Mouse (Mus musculus) cerebellum, adult 8-10 months (tissue): Measurements from ENCODE around the gene Mettl26.

ENCODE experiments used
- DNase-seq: peaks from one replicate; pipeline ENCODE4 v3.0.0; 2022

Mettl26 gene

DNA sequence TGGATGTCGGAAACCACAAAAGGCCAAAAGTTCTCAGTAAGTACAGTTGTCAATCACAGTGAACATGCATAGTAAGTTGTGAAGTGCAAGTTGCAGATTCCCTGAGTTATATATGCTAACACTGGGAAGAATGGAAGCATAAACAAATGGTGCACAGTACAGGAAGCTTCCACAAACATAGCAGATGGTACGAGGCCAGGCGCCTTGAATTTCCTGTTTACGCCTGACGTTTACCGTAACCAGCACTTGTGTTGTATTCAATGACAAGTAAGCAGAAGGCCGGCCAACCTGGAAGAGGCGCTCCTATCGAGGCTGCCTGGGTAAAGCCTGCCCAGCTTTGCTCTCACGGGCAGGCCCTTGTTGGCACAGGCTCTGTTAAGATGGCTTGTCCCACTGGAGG is 12.6 kb downstream of the Mettl26 start:
- no peak for DNase-seq

DNA sequence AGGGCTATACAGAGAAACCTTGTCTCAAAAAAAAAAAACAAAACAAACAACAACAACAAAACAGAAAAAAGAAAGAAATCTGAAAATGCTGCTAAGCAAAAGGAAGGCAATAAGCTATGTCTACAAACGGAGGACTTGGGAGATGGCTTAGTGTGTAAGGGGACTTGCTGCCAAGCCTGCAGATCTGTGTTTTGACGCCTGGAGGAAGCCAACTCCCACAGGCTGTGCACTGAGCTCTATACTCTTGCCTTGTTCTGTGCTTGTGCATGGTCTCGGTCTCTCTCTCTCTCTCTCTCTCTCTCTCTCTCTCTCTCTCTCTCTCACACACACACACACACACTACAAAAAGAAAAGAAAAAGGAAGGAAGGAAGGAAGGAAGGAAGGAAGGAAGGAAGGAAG is 14.0 kb downstream of the Mettl26 start:
- no peak for DNase-seq

DNA sequence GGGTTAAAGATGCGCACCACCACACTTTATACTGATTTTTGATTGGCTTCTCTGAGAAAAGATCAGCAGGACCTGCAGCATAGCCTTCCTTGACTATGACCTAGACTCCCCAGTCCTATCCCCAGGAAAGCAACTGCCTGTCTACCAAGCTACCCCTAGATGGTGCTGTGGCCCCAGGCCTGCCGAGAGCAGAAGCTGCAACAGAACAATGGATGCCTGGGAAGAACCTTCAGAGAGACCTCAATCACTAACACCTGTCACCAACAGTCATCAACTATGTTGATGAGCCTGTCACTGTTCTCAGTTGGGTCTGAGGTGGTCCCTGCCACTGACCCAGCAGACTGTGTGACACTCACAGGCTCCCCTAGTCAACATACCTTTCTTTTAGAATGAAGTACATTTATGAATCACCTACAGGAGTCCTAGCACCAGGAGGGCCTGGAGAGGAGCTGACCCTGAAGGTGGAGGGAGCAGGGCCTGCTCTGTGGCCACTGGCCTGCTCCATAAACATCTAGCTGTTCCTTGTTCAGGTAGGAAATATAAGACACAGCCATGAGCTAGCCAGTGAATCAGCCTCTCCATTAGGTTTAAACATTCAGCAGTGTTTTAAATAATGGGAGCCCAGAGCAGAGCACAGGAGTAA is 19.2 kb downstream of the Mettl26 start:
- DNase-seq = peak; percentile 76

DNA sequence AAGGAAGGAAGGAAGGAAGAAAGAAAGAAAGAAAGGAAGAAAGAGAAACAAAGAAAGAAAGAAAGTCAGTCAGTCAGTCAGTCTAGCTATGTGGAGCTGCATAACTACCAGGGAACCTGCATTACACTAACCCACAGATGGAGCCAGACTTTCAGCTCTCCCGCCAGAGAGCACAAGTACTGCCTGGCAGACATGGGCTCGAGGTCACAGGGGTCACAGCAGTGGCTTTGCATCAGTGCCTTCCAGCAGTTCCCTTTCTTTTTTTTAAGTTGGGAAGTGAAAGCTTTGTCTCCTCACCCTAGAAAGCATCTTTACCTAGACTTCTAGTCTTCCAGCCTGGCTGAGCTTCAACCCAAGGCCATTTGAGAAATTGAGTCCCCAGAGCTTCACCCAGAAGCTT is 20.5 kb downstream of the Mettl26 start:
- DNase-seq = no peak

DNA sequence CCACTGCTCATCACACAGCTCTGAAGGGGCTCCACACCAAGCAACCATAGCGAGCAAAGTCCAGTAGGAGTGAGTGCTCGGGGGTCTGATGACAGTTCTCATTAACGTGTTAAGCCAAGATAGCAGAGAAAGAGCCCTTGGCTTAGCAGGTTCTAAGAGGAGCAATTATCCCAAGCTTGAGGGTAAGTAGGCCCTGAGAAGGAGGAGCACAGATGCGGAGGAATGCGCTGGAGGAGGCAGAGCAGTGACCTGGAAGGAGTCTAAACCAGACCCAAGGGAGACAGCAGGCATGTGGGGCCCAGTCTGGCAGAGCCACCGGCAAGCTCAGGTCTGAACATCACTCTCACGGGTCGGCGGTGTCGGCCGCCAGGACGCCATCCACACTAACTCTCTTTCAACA is 21.0 kb downstream of the Mettl26 start:
- no peak for DNase-seq

DNA sequence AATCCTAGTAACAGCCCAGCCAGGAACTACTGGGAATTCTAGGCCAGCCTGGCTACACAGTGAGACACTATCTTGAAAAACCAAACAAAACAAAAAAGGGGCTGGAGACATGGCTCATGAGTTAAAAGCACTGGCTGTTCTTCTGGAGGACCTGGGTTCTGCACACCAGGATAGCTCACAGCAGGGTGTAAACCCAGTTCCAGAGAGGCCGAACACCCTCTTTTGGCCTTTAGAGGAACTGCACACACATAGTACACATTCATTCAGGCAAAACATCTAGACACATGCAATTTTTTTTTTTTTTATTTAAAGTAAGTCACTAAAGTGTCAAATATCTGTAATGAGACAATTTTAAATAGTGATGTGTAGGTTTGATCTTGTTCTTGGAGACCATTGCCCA is 25.3 kb downstream of the Mettl26 start:
- DNase-seq = no peak

DNA sequence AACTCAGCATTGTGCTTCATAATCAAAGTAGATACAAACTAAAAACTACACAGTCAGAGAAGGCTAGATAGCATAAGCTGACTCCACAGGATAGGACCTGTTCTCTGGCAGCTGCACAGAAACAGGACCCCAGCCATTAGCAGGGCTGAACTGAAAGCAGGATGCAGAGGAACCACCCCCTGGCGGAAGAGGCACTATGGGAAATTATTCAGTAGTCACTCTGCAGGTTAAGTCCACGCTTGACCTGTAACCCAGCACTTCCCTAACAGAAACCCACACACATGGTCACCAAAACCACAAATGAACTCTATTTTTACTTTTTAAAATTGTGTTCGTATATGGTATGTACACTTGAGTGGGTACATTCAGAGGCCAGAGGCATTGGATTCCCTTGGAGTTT is 28.2 kb downstream of the Mettl26 start:
- DNase-seq = no peak

DNA sequence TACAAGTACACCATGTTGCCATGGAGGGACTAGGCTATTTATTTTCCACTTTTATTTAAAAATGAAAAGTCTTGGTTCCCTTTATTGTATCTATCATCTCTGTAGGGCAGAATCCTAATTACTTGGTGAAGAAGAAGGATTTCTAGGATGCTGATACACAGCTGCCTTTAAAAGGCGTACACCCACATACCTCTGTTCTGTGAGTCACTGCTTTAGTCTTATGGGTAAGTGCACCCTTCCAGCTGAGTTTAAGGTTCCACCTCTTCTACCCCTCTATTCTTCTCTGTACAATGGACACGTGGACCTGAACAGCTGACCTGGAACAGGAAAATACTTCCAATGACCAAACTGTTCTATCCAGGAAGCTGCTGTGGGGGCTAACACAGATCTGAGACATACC is 32.8 kb downstream of the Mettl26 start:
- no peak for DNase-seq

DNA sequence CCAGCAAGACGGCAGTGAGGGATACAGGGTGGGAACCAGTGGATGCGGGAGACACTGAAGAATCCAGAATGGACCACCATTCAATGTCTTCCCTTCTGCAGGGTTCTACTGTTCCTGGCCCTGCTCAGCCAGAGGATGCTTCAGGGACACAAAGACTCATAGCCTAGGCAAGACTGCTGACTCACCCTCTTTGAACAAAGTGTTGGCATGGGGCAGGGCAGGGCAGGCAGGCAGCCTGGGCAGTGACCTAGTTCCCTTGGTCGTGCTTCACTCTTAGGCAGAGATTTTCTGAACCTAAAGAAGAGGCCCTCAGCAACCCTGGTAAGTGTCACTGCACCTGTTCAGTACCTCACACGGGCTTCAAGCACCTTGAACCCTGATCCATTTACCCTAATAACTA is 36.9 kb downstream of the Mettl26 start:
- DNase-seq = peak; percentile 71

DNA sequence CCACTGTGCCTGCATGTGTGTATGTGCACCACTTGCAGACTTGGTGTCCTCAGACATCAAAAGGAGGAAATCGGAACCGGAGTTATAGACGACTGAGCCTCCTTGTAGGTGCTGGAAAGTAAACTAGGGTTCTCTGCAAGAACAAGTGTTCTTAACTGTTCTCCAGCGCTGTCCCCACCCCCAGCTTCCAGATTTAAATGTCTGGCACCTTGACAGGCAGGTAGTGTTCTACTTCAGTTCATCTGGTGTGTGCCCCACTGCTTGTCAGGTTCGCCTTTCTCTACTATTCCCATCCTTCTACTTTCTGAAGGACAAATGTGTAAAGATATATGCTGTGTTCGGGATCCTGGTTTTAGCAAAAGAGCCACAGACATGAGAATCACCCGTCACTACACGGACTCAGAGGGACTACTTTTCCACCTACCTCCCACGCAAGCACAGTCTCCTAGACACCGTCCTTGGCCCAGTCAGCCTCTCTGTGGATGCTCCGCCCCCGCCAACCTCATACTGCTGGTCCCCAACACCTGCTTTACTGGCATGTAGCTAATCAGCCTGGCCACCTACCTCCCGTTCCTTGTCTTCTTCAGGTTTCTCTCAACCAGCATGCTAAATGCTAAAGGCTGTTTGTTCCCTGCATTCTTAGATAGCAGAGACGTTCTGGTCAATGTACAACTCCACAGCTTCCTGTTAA is 38.5 kb downstream of the Mettl26 start:
- peak; percentile 75 for DNase-seq

DNA sequence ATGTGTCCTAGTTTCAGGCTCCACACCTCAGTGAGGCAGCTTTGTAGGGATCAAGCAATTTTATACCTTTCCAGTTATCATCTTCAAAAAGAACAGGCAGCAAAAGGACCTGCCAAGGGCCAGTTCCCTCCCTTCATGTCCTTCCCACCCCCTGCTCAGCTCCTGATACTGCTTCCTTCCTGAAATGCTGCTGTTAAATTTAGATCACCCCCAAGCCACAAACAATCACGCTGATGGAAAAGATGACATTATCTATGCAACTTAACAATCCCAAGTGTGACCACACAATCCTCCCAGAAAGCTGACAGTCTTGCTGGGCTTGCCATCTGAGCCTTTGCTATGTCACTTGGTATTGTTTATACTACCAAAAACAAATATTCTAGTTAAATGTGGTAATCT is 39.0 kb downstream of the Mettl26 start:
- DNase-seq = no peak

DNA sequence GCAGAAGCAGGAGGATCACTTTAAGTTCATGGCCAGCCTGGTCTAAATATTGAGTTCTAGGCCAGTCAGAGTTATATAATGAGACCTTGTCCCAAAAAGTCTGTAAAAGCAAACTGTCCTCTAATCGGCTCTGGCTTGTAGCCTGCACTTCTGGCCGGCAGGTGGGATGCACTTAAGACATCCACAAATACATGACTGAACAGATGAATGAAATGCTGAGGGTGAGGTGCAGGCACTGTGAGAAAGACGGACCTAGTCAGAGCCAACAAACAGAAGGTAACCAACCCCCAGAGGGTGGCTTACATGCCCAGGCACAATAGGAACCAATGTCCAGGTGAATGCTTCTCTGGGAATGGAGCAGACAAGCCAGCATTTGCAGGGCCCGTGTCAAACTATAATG is 39.4 kb downstream of the Mettl26 start:
- DNase-seq = no peak

DNA sequence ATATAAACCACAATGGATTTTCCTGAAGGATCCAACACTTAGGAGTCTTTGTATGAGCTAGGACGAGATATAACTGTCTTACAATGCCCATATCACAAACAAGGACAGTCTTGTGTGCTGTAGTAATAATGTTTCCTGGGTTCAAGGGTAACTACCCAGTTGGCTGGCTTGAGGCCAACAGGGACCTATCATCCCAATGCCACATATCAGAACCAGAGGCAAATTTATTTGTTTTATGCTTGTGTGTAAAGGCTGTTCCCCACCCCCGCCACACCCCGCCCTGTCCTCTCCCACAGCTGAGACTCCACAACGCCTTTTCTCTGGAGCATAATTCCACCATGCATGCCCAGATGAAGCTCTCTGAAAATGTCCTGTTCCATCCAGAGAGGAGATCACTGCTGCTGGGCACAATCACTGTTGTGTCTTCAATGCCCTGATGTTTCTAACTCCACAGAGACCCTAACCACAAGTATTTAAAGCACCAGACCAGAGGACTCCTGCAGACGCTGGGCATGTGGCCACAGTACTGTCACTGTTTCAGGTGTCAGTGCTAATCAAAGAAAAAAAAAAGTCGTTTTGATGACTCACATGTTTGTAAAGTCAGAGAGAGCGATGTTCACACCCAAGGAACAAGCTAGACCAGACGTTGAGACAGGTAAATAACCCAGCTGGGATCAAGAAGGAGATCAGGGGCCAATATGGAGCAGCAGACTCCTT is 42.2 kb downstream of the Mettl26 start:
- no peak for DNase-seq

DNA sequence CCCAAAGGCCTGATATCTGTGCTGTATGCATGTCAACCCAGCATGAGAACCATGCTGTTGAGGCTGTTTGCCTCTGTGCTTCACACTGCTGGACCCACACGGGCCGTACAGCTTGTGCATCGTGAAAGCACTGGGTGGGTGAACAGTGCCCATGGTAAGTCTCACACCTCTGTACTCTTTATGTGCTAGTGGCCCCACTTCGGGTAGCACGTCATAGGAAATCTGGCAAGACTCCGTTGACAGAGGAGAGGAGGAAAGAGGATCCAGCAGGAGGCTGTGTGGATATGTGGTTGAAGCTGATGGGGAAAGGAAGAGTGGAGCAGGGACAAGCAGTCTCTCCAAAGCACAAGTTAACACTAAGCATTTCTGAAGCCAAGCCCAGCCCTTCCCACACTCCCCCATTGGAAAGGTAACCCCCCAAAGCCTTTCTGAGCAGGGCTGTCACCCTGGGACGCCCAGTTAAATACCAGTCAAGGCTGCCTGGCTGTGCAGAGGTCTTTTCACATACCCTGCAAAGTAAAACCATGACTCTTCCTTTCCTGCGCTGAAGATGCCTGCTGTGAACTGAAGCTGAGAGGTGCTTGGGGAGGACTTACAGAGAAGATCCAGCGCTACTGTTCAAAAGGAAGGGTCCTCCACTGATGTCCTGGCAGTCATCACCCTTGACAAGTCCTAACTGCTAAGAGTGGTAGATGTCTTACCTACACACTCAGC is 43.3 kb downstream of the Mettl26 start:
- no peak for DNase-seq

DNA sequence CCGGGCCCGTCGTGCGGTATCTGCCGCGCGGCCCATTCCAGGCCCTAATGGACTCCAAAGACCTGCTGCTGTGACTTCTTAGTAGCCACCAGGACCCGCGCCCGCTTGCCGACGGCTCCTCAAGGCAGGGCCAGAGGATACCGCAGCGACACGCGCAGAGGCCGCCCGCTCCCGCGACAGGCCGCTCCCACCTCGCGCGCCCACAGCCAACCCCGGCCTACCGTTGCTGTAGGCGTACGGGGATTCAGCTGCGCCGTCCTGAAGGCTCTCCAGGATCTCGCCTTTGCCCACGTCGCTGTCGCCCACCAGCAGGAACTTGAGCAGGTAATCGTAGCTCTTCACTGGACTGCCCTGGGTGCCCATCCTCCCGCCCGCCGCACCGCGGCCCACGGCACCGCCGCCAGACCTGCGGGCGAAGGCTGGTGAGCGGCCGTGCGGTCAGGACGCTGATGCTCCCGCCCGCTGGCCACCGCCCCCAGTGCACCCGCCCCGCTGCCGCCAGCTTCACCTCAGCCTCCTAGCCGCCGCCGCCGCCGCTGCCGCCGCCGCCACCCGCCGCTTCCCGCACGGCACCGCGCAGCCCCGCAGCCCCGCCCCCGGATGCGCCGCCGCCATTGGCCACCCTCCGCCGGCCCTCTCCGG is 44.4 kb downstream of the Mettl26 start, which contains the start of gene Rab40c:
Gene Rab40c, minus strand, starts transcription at position 584 of the 642 bp plus-strand sequence.
- no peak for DNase-seq

DNA sequence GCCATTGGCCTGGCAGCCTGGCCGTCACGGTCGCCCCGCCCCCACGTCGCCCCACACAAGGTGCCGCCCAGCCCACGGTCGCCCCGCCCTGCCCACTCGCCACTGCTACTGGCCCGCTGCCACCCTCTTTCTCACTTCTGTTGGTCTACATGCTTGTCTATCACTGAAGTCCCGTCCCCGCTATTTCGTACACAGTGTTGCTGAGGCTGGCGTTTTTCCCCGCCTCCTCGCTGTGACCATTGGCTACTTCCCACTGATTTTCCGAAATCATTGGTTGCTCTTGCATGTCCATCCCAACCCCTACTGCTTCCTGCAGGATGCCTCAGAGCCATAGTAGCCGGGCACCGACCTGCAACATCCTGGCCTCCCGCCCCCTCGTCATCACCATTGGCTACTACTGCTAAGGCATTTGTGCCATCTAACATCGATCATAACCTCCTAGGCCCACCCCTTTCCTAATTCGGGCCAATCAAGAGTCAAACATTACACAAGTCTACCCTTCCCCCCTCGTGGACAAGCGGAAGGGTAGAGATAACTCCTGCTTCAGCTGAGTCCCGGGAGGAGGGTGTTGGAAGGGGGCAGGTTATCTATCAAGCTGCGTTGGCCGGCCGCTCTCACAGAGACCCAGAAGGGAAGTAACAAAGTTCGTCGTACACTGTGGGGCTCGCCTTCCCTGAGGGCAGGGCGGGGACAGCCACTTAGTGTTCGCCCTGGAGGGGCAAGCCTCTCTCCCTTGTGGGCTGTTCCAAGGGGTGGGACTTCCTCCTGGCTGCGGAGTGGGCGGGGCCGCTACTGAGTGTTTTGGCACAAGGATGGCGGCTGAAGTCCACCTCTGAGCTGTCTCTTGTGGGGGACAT is 45.1 kb downstream of the Mettl26 start:
- DNase-seq = peak; percentile 100

DNA sequence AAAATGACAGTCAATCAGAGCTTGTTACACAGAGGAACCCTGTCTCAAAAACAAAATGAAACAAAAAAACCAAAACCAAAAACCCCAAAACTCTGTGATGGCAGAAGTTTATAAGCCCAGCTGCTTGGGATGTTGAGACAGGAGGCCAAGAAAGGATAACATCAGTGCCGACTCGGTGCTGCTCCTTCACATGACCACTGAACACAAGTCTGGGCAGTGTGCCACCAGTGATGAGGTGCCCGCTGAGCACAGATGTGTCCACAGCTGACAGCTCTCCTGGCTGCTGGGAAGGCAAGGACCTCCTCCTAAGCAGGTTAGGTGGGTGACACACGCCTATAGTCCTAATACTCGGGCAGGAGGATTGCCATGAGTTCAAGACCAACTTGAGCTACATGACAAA is 47.2 kb downstream of the Mettl26 start:
- DNase-seq = no peak

DNA sequence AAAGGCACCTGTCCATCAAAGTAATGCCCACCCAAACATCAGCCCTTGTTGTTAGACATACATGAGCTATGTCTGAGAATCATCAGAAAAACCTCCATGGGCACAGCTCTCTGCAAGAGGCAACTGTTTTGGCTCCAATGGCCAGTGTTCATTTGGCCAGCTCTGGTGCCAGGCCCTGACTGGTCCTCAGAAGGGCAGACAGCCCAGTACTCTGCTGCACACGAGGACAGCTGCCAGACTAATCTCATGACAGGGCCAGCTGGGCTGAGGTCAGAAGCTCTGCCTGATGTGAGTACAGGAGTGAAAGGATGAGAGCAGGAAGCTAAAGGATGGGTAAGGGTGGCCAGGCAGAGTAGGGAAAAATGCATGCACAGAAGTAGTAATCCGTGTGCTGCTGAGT is 50.5 kb downstream of the Mettl26 start:
- DNase-seq = no peak
